Mouse (Mus musculus) kidney, adult 2 months (tissue): ENCODE results near the gene Dop1a.

Experiments used
- CTCF ChIP-seq: fragments of 200-500 bp; conservative IDR thresholded peaks from 2 replicates; pipeline ENCODE4 v1.5.1; 2011; ENCODE audit warnings: low read depth, mild to moderate bottlenecking, control low read depth, low read length, moderate library complexity, mixed read lengths; ENCODE audit not compliant: insufficient read depth, insufficient read length
- POLR2A ChIP-seq: fragments of 200-500 bp; IDR thresholded peaks from one replicate; pipeline ENCODE4 v1.6.1; 2011; ENCODE audit warnings: low read depth, low read length, control low read depth

DNA sequence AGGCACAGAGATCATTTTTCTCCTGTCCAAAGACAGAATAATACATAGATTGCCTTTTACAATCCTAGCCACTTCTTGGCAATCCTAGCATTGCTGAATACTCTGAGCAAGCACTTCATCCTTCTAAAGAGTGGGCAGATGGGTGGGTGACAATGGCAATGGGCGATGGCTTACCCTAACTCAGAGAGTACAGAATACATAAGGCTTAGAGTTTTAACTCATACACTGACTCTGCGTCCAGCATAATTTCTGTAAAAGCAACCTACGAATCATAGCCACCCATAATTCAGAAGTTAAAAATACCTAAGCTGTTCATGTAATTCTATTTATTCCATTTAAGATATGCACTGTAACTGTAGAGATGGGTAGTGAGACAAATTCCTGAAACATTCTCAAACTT, 31.4 kb upstream of the Dop1a start:
- no peak for TF ChIP-seq CTCF
- no peak for TF ChIP-seq POLR2A
